ENCODE assay signal across 23 mouse cellular contexts in genomic region chr10:95408487-95408886, GRCm38 (mm10).
"Had no signal": no experiment of that assay in that cellular context is flagged by ENCODE, and none has a peak within 500 bp of the region (broad histone marks: within the 10 kb centered on the region; RNA-seq: fewer than 3 reads in every experiment).

No protein-coding gene starts in this region.

- DNase-seq: forebrain, postnatal 0 days; gastrocnemius, postnatal 14 days; gastrocnemius, postnatal 36 days; heart, postnatal 14 days; heart, postnatal 36 days; kidney, adult 11 months; kidney, adult 2 months; kidney, adult 9 months; kidney, postnatal 14 days; kidney, postnatal 36 days; layer of hippocampus, adult 9-11 months; layer of hippocampus, postnatal 36 days; left cerebral cortex, postnatal 4 days had no signal

- H3K9ac ChIP-seq: forebrain, postnatal 0 days; heart, embryonic 12.5 days; hindbrain, embryonic 13.5 days; hindbrain, embryonic 15.5 days; kidney, embryonic 15.5 days; limb, embryonic 13.5 days; limb, embryonic 15.5 days had no signal

- H3K27me3 ChIP-seq: heart, embryonic 12.5 days; hindbrain, embryonic 13.5 days; hindbrain, embryonic 15.5 days had no signal

- H3K36me3 ChIP-seq: kidney, embryonic 15.5 days had no signal

- H3K9me3 ChIP-seq: heart, embryonic 10.5 days; heart, embryonic 12.5 days; hindbrain, embryonic 13.5 days; hindbrain, embryonic 15.5 days; kidney, embryonic 15.5 days; limb, embryonic 13.5 days; limb, embryonic 15.5 days had no signal

- H3K27ac ChIP-seq: heart, embryonic 10.5 days; hindbrain, embryonic 13.5 days; hindbrain, embryonic 15.5 days; hindbrain, postnatal 0 days; kidney, embryonic 15.5 days; kidney, postnatal 0 days; limb, embryonic 13.5 days; limb, embryonic 15.5 days had no signal

- H3K4me2 ChIP-seq: heart, embryonic 12.5 days; hindbrain, embryonic 13.5 days; hindbrain, embryonic 15.5 days; kidney, embryonic 15.5 days; limb, embryonic 13.5 days; limb, embryonic 15.5 days had no signal

- ATAC-seq: forebrain, postnatal 0 days; hindbrain, postnatal 0 days; intestine, embryonic 16.5 days had no signal

- H3K4me3 ChIP-seq: heart, embryonic 10.5 days; heart, embryonic 12.5 days; hindbrain, embryonic 13.5 days; hindbrain, embryonic 15.5 days; kidney, embryonic 15.5 days; limb, embryonic 13.5 days; limb, embryonic 15.5 days had no signal
